Comparison of ENCODE assay signal across 8 mouse cellular contexts in the genomic region with DNA sequence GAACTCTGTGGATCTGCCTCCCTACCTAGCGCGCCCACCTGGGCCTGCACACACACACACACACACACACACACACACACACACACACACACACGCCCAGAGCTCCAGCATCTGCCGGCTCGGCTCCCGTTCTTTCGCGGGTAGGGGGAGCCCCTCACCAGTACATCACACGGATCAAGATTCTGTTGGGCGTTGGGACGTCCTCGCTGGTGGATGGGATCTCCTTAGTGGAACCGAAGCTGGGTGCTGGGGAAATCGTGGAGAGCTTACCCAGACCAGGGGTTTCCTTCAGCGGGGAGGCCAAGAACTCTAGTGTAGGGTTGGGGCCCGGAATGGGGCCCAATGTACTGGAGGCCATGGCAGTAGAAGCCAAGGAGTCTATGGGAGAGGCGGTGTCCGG. TPM values are rescaled to one million over a fixed set of nuclear protein-coding genes. Genes with fewer than 3 reads are reported as not detected.
DNase-seq lines count a peak whose midpoint lies in the region; ATAC-seq and TF ChIP-seq lines count a peak whose summit lies in the region.
"Had no signal": no experiment of that assay in that cellular context is flagged by ENCODE, and none has a peak within 500 bp of the region (broad histone marks: within the 10 kb centered on the region; RNA-seq: fewer than 3 reads in every experiment).

No protein-coding gene starts in this region.

- no peak overlapping the region; the same call in 1 of the 2 replicates for H3K9ac ChIP-seq in lung, embryonic 16.5 days (ENCODE audit: low read length)
- no peak overlapping the region for H3K9ac ChIP-seq in embryonic facial prominence, embryonic 13.5 days
- peak overlapping the region; percentile 48; the same call in 1 of the 2 replicates for H3K9ac ChIP-seq in intestine, embryonic 16.5 days (ENCODE audit: low read depth, low read length)

- WGBS in lung, embryonic 16.5 days: 1% methylated on average over 16 of the region's 18 CpGs
- WGBS in embryonic facial prominence, embryonic 13.5 days: 2% methylated on average over 16 of the region's 18 CpGs
- 1% methylated on average over 18 of the region's 18 CpGs for WGBS in intestine, embryonic 16.5 days
- 7% methylated on average over 18 of the region's 18 CpGs for WGBS in olfactory bulb, adult 2 months

- 0 out of 2 replicates have a peak, but pooled peaks cover 3% of the 10 kb centered on the region for H3K9me3 ChIP-seq in lung, embryonic 16.5 days (ENCODE audit: control insufficient read depth, low read length)
- no peaks in the 10 kb centered on the region for H3K9me3 ChIP-seq in embryonic facial prominence, embryonic 13.5 days
- no peaks in the 10 kb centered on the region for H3K9me3 ChIP-seq in intestine, embryonic 16.5 days (ENCODE audit: control insufficient read depth, low read length)

- H3K4me3 ChIP-seq in lung, embryonic 16.5 days (ENCODE audit: low read length): peak overlapping the region; percentile 24
- H3K4me3 ChIP-seq in embryonic facial prominence, embryonic 13.5 days: peak overlapping the region; percentile 33
- H3K4me3 ChIP-seq in intestine, embryonic 16.5 days (ENCODE audit: low read length): peak overlapping the region; percentile 37
- H3K4me3 ChIP-seq in olfactory bulb, adult 2 months (ENCODE audit: insufficient read depth, low read depth, low read length): peak overlapping the region; percentile 26

- no peak for TF ChIP-seq CTCF in olfactory bulb, adult 2 months (IDR thresholded peaks at IDR 0.05; ENCODE audit: insufficient read depth, low read depth, low read length)

- DNase-seq in lung, postnatal 25 days (ENCODE audit: low spot score): no peak
- no peak for DNase-seq in c-Kit-positive CD71-positive TER-119-positive erythroid progenitor cells, embryonic 14.5 days (ENCODE audit: low spot score)
- DNase-seq in adrenal gland, adult (ENCODE audit: inconsistent age in 2 of 2, low spot score in 1 of 2): no peak

- peaks cover 9% of the 10 kb centered on the region; the same call in 1 of the 2 replicates for H3K4me1 ChIP-seq in lung, embryonic 16.5 days (replicated peaks; ENCODE audit: control insufficient read depth, insufficient read depth, low read length)
- H3K4me1 ChIP-seq in embryonic facial prominence, embryonic 13.5 days: peaks cover 19% of the 10 kb centered on the region
- H3K4me1 ChIP-seq in intestine, embryonic 16.5 days (ENCODE audit: control insufficient read depth, insufficient read depth, low read length): peaks cover 13% of the 10 kb centered on the region
- peaks cover 18% of the 10 kb centered on the region; the same call in 1 of the 2 replicates for H3K4me1 ChIP-seq in olfactory bulb, adult 2 months (ENCODE audit: control insufficient read depth, insufficient read depth, low read length)

- H3K4me2 ChIP-seq in lung, embryonic 16.5 days (ENCODE audit: low read depth, low read length): peak overlapping the region; percentile 51
- H3K4me2 ChIP-seq in embryonic facial prominence, embryonic 13.5 days: peak overlapping the region; percentile 57
- peak overlapping the region; percentile 59 for H3K4me2 ChIP-seq in intestine, embryonic 16.5 days (ENCODE audit: low read depth, low read length)

- TF ChIP-seq POLR2A in olfactory bulb, adult 2 months (IDR thresholded peaks at IDR 0.05; ENCODE audit: insufficient read depth, low read depth, low read length): no peak

- H3K27me3 ChIP-seq in lung, embryonic 16.5 days (ENCODE audit: control insufficient read depth, insufficient read depth, low read depth, low read length): peaks cover 68% of the 10 kb centered on the region
- H3K27me3 ChIP-seq in embryonic facial prominence, embryonic 13.5 days: peaks cover 86% of the 10 kb centered on the region
- peaks cover 54% of the 10 kb centered on the region for H3K27me3 ChIP-seq in intestine, embryonic 16.5 days (replicated peaks; ENCODE audit: control insufficient read depth, insufficient read depth, low read length)

- H3K27ac ChIP-seq in lung, embryonic 16.5 days (ENCODE audit: low read length): no peak overlapping the region
- H3K27ac ChIP-seq in embryonic facial prominence, embryonic 13.5 days: no peak overlapping the region
- H3K27ac ChIP-seq in intestine, embryonic 16.5 days (ENCODE audit: low read length): no peak overlapping the region
- no peak overlapping the region for H3K27ac ChIP-seq in olfactory bulb, adult 2 months (ENCODE audit: insufficient read depth, low read depth, low read length)

- peak; percentile 23; the same call in 1 of the 2 replicates for ATAC-seq in lung, embryonic 16.5 days (ENCODE audit: low read depth)
- ATAC-seq in embryonic facial prominence, embryonic 13.5 days (ENCODE audit: insufficient number of reproducible peaks, insufficient read depth, low FRiP score, low TSS enrichment, low read depth): no peak
- ATAC-seq in intestine, embryonic 16.5 days: 0 out of 2 replicates have a peak, but pooled peaks have one; percentile 13

- H3K36me3 ChIP-seq in lung, embryonic 16.5 days (ENCODE audit: control insufficient read depth, insufficient read depth, low read length): no peaks in the 10 kb centered on the region
- H3K36me3 ChIP-seq in embryonic facial prominence, embryonic 13.5 days: no peaks in the 10 kb centered on the region
- H3K36me3 ChIP-seq in intestine, embryonic 16.5 days (ENCODE audit: control insufficient read depth, insufficient read depth, low read length): no peaks in the 10 kb centered on the region

RNA-seq across cellular contexts. Expression of a gene that starts 0.8 kb away (rescaled TPM):
- not detected in 2 replicates for polyA plus RNA-seq in lung, embryonic 16.5 days (2015; fragmentation: Nextera tagmentation; extraction: Ambion mirVana)
- 0.17 TPM in 1 of 2 replicates, not detected in the other for polyA plus RNA-seq in embryonic facial prominence, embryonic 13.5 days (2015; fragmentation: Nextera tagmentation; extraction: Ambion mirVana)
- 0.21 TPM in 1 of 2 replicates, not detected in the other for polyA plus RNA-seq in intestine, embryonic 16.5 days (2015; fragmentation: Nextera tagmentation; extraction: Ambion mirVana)
- polyA plus RNA-seq in olfactory bulb, adult 2 months (2012; ENCODE audit: insufficient read depth, insufficient read length, low replicate concordance, missing spikeins): not detected in 2 replicates
- polyA plus RNA-seq: liver, embryonic 16.5 days had no signal

RNA-seq across cellular contexts. Expression of a gene that starts 11.9 kb away (rescaled TPM):
- polyA plus RNA-seq in lung, embryonic 16.5 days (2015; fragmentation: Nextera tagmentation; extraction: Ambion mirVana): 0.20 and 0.43 TPM in 2 replicates
- polyA plus RNA-seq in embryonic facial prominence, embryonic 13.5 days (2015; fragmentation: Nextera tagmentation; extraction: Ambion mirVana): 1.0 and 1.2 TPM in 2 replicates
- 2.3 and 3.3 TPM in 2 replicates for polyA plus RNA-seq in intestine, embryonic 16.5 days (2015; fragmentation: Nextera tagmentation; extraction: Ambion mirVana)
- polyA plus RNA-seq in olfactory bulb, adult 2 months (2012; ENCODE audit: insufficient read depth, insufficient read length, low replicate concordance, missing spikeins): not detected in 2 replicates
- polyA plus RNA-seq: liver, embryonic 16.5 days had no signal

RNA-seq across cellular contexts. Expression of a gene that starts 12.6 kb away (rescaled TPM):
- polyA plus RNA-seq in lung, embryonic 16.5 days (2015; fragmentation: Nextera tagmentation; extraction: Ambion mirVana): 7.9 and 9.6 TPM in 2 replicates
- 19.7 TPM in 2 replicates for polyA plus RNA-seq in embryonic facial prominence, embryonic 13.5 days (2015; fragmentation: Nextera tagmentation; extraction: Ambion mirVana)
- polyA plus RNA-seq in intestine, embryonic 16.5 days (2015; fragmentation: Nextera tagmentation; extraction: Ambion mirVana): 5.7 and 6.2 TPM in 2 replicates
- polyA plus RNA-seq in olfactory bulb, adult 2 months (2012; ENCODE audit: insufficient read depth, insufficient read length, low replicate concordance, missing spikeins): not detected in 2 replicates

RNA-seq across cellular contexts. Expression of a gene that starts 21.7 kb away (rescaled TPM):
- polyA plus RNA-seq in lung, embryonic 16.5 days (2015; fragmentation: Nextera tagmentation; extraction: Ambion mirVana): 120 and 124 TPM in 2 replicates
- polyA plus RNA-seq in embryonic facial prominence, embryonic 13.5 days (2015; fragmentation: Nextera tagmentation; extraction: Ambion mirVana): 133 and 134 TPM in 2 replicates
- 161 and 174 TPM in 2 replicates for polyA plus RNA-seq in intestine, embryonic 16.5 days (2015; fragmentation: Nextera tagmentation; extraction: Ambion mirVana)
- not detected in 2 replicates for polyA plus RNA-seq in olfactory bulb, adult 2 months (2012; ENCODE audit: insufficient read depth, insufficient read length, low replicate concordance, missing spikeins)

RNA-seq across cellular contexts. Expression of a gene that starts 22.5 kb away (rescaled TPM):
- polyA plus RNA-seq in lung, embryonic 16.5 days (2015; fragmentation: Nextera tagmentation; extraction: Ambion mirVana): 1.2 and 1.9 TPM in 2 replicates
- polyA plus RNA-seq in embryonic facial prominence, embryonic 13.5 days (2015; fragmentation: Nextera tagmentation; extraction: Ambion mirVana): 3.6 TPM in 2 replicates
- polyA plus RNA-seq in intestine, embryonic 16.5 days (2015; fragmentation: Nextera tagmentation; extraction: Ambion mirVana): 0.77 and 0.98 TPM in 2 replicates
- not detected in 2 replicates for polyA plus RNA-seq in olfactory bulb, adult 2 months (2012; ENCODE audit: insufficient read depth, insufficient read length, low replicate concordance, missing spikeins)
